Mouse (Mus musculus): ENCODE measurements at regions not wholly inside any gene's neighbourhood (a gene's known extent, or its start where the extent isn't known, plus 50 kb on each side); places are given as distances from the start of the nearest gene placed in this dataset.

GRCm38 (mm10) chr15:93961950-93962349 lies 366.3 kb upstream of the Prickle1 start:
- no peak for TF ChIP-seq POLR2A (IDR thresholded peaks at IDR 0.05; ENCODE audit: control insufficient read depth, extremely low read depth, insufficient read depth, low read length, poor library complexity)
- TF ChIP-seq CTCF (IDR thresholded peaks at IDR 0.05; ENCODE audit: borderline replicate concordance, control insufficient read depth, extremely low read depth, insufficient read depth, low read length, poor library complexity): no peak
- no peaks in the 10 kb centered on the region for H3K27me3 ChIP-seq (ENCODE audit: control insufficient read depth, insufficient read depth, low read length)
- no peak for DNase-seq
- no peak overlapping the region for H3K4me3 ChIP-seq (ENCODE audit: control insufficient read depth, insufficient read depth, low read length)
- H3K4me1 ChIP-seq (replicated peaks; ENCODE audit: control insufficient read depth, insufficient read depth, low read length): peaks cover 6% of the 10 kb centered on the region
- no peak overlapping the region for H3K27ac ChIP-seq (ENCODE audit: control insufficient read depth, insufficient read depth, low read length)
- no peaks in the 10 kb centered on the region for H3K36me3 ChIP-seq (ENCODE audit: control insufficient read depth, insufficient read depth, low read length)

GRCm38 (mm10) chr15:93959931-93960330 lies 364.2 kb upstream of the Prickle1 start:
- Histone ChIP-seq H3K4me1 (replicated peaks; ENCODE audit: control insufficient read depth, insufficient read depth, low read length) (peaks cover 6% of the 10 kb centered on the region), H3K27me3 (ENCODE audit: control insufficient read depth, insufficient read depth, low read length) (no peaks in the 10 kb centered on the region), H3K36me3 (ENCODE audit: control insufficient read depth, insufficient read depth, low read length) (no peaks in the 10 kb centered on the region), H3K27ac (ENCODE audit: control insufficient read depth, insufficient read depth, low read length) (no peak overlapping the region), H3K4me3 (ENCODE audit: control insufficient read depth, insufficient read depth, low read length) (no peak overlapping the region)
- 58% methylated on average over 8 of the region's 8 CpGs for WGBS
- no peak for DNase-seq
- TF ChIP-seq POLR2A (IDR thresholded peaks at IDR 0.05; ENCODE audit: control insufficient read depth, extremely low read depth, insufficient read depth, low read length, poor library complexity) (no peak), CTCF (IDR thresholded peaks at IDR 0.05; ENCODE audit: borderline replicate concordance, control insufficient read depth, extremely low read depth, insufficient read depth, low read length, poor library complexity) (no peak)

GRCm38 (mm10) chr15:93958086-93958485 lies 362.4 kb upstream of the Prickle1 start:
- TF ChIP-seq CTCF (IDR thresholded peaks at IDR 0.05; ENCODE audit: borderline replicate concordance, control insufficient read depth, extremely low read depth, insufficient read depth, low read length, poor library complexity): no peak
- TF ChIP-seq POLR2A (IDR thresholded peaks at IDR 0.05; ENCODE audit: control insufficient read depth, extremely low read depth, insufficient read depth, low read length, poor library complexity): no peak
- 100% methylated on average over 1 of the region's 1 CpGs for WGBS
- no peaks in the 10 kb centered on the region for H3K36me3 ChIP-seq (ENCODE audit: control insufficient read depth, insufficient read depth, low read length)
- H3K4me3 ChIP-seq (ENCODE audit: control insufficient read depth, insufficient read depth, low read length): no peak overlapping the region
- no peaks in the 10 kb centered on the region for H3K27me3 ChIP-seq (ENCODE audit: control insufficient read depth, insufficient read depth, low read length)
- DNase-seq: no peak
- H3K4me1 ChIP-seq (replicated peaks; ENCODE audit: control insufficient read depth, insufficient read depth, low read length): peaks cover 6% of the 10 kb centered on the region
- H3K27ac ChIP-seq (ENCODE audit: control insufficient read depth, insufficient read depth, low read length): no peak overlapping the region

GRCm38 (mm10) chr15:93956801-93957200 lies 361.1 kb upstream of the Prickle1 start:
- H3K4me1 ChIP-seq (replicated peaks; ENCODE audit: control insufficient read depth, insufficient read depth, low read length): peaks cover 4% of the 10 kb centered on the region
- WGBS: 99% methylated on average over 11 of the region's 11 CpGs
- no peak overlapping the region for H3K27ac ChIP-seq (ENCODE audit: control insufficient read depth, insufficient read depth, low read length)
- H3K4me3 ChIP-seq (ENCODE audit: control insufficient read depth, insufficient read depth, low read length): no peak overlapping the region
- no peaks in the 10 kb centered on the region for H3K36me3 ChIP-seq (ENCODE audit: control insufficient read depth, insufficient read depth, low read length)
- TF ChIP-seq CTCF (IDR thresholded peaks at IDR 0.05; ENCODE audit: borderline replicate concordance, control insufficient read depth, extremely low read depth, insufficient read depth, low read length, poor library complexity) (no peak), POLR2A (IDR thresholded peaks at IDR 0.05; ENCODE audit: control insufficient read depth, extremely low read depth, insufficient read depth, low read length, poor library complexity) (no peak)
- DNase-seq: no peak
- no peaks in the 10 kb centered on the region for H3K27me3 ChIP-seq (ENCODE audit: control insufficient read depth, insufficient read depth, low read length)

- no peak for TF ChIP-seq POLR2A (IDR thresholded peaks at IDR 0.05; ENCODE audit: control insufficient read depth, extremely low read depth, insufficient read depth, low read length, poor library complexity)
- no peak for TF ChIP-seq CTCF (IDR thresholded peaks at IDR 0.05; ENCODE audit: borderline replicate concordance, control insufficient read depth, extremely low read depth, insufficient read depth, low read length, poor library complexity)
- peaks cover 5% of the 10 kb centered on the region for H3K4me1 ChIP-seq (replicated peaks; ENCODE audit: control insufficient read depth, insufficient read depth, low read length)
- no peak overlapping the region for H3K4me3 ChIP-seq (ENCODE audit: control insufficient read depth, insufficient read depth, low read length)
- DNase-seq: no peak
- WGBS: 63% methylated on average over 1 of the region's 1 CpGs
- H3K27ac ChIP-seq (ENCODE audit: control insufficient read depth, insufficient read depth, low read length): no peak overlapping the region
- no peaks in the 10 kb centered on the region for H3K27me3 ChIP-seq (ENCODE audit: control insufficient read depth, insufficient read depth, low read length)
- H3K36me3 ChIP-seq (ENCODE audit: control insufficient read depth, insufficient read depth, low read length): no peaks in the 10 kb centered on the region
These were observed 357.9 kb upstream of the Prickle1 start for GRCm38 (mm10) chr15:93953548-93953947.

- Histone ChIP-seq H3K36me3 (ENCODE audit: control insufficient read depth, insufficient read depth, low read length) (no peaks in the 10 kb centered on the region), H3K4me3 (ENCODE audit: control insufficient read depth, insufficient read depth, low read length) (no peak overlapping the region), H3K27ac (ENCODE audit: control insufficient read depth, insufficient read depth, low read length) (no peak overlapping the region), H3K4me1 (replicated peaks; ENCODE audit: control insufficient read depth, insufficient read depth, low read length) (peaks cover 5% of the 10 kb centered on the region), H3K27me3 (ENCODE audit: control insufficient read depth, insufficient read depth, low read length) (no peaks in the 10 kb centered on the region)
- no peak for TF ChIP-seq CTCF (IDR thresholded peaks at IDR 0.05; ENCODE audit: borderline replicate concordance, control insufficient read depth, extremely low read depth, insufficient read depth, low read length, poor library complexity)
- no peak for TF ChIP-seq POLR2A (IDR thresholded peaks at IDR 0.05; ENCODE audit: control insufficient read depth, extremely low read depth, insufficient read depth, low read length, poor library complexity)
- WGBS: 48% methylated on average over 1 of the region's 1 CpGs
- DNase-seq: no peak
These were observed 354.8 kb upstream of the Prickle1 start for GRCm38 (mm10) chr15:93950441-93950840.

GRCm38 (mm10) chr15:93948902-93949301 lies 353.2 kb upstream of the Prickle1 start:
- TF ChIP-seq POLR2A (IDR thresholded peaks at IDR 0.05; ENCODE audit: control insufficient read depth, extremely low read depth, insufficient read depth, low read length, poor library complexity) (no peak), CTCF (IDR thresholded peaks at IDR 0.05; ENCODE audit: borderline replicate concordance, control insufficient read depth, extremely low read depth, insufficient read depth, low read length, poor library complexity) (no peak)
- Histone ChIP-seq H3K4me3 (ENCODE audit: control insufficient read depth, insufficient read depth, low read length) (no peak overlapping the region), H3K27ac (ENCODE audit: control insufficient read depth, insufficient read depth, low read length) (no peak overlapping the region), H3K4me1 (replicated peaks; ENCODE audit: control insufficient read depth, insufficient read depth, low read length) (peaks cover 5% of the 10 kb centered on the region), H3K36me3 (ENCODE audit: control insufficient read depth, insufficient read depth, low read length) (no peaks in the 10 kb centered on the region), H3K27me3 (ENCODE audit: control insufficient read depth, insufficient read depth, low read length) (no peaks in the 10 kb centered on the region)
- no peak for DNase-seq
- WGBS: 44% methylated on average over 4 of the region's 4 CpGs
